Mouse (Mus musculus): ENCODE results near the gene Shisal1. TPM values are rescaled to one million over a fixed set of nuclear protein-coding genes. Genes with fewer than 3 reads are reported as not detected.

The Shisal1 gene
- total RNA-seq (2014; fragmentation: Nextera tagmentation) (not detected in 2 replicates), total RNA-seq (2017) (not detected in 2 replicates)

DNA sequence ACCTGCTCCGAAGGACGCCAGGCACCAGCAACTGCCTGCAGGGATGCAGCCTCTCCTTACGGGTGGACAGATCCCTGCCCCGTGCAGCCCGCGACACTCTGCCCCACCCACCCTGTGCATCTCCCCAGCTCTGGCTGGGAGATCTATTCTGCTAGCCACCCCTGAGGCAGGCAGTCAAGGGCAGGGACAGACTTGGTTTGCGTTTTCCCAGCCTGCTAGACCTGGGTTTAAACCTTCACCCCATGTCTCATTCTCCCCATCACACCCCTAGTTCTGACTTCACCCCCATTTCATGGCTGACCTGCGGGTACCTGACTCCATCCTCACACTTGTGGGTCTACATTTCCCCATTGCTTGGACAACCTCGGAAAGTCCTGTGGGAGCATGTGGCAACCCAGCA lies at the start of gene Shisal1:
Shisal1 (minus strand) TSS at position 101 of the 400 bp plus-strand sequence.
- ATAC-seq (replicated peaks; ENCODE audit: low FRiP score, low TSS enrichment, poor library complexity, severe bottlenecking) = no peak

DNA sequence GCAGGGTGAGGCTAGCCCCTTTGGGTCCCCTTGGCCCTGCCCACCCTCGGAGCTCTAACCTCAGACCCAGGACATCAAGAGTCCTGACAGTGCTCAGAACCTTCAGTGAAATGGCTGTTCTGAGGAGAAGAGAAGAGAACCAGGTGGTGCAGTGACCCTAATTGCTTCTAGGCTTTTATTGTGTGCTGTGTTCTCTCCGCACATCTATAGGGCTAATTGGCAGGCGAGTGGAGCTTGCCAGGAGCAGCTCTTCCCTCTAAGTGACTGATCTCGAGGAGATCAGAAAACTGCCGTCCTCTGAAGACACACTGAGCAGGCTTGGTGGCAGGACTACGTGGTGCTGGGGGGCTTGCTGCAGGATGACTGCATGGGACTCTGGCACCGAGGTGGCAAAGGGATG lies 43.6 kb upstream of the Shisal1 start:
- no peak for ATAC-seq (replicated peaks; ENCODE audit: low FRiP score, low TSS enrichment, poor library complexity, severe bottlenecking)

GRCm38 (mm10) chr15:84484255-84484654 lies 37.4 kb upstream of the Shisal1 start:
- no peak for ATAC-seq (replicated peaks; ENCODE audit: low FRiP score, low TSS enrichment, poor library complexity, severe bottlenecking)

- no peak for ATAC-seq (replicated peaks; ENCODE audit: low FRiP score, low TSS enrichment, poor library complexity, severe bottlenecking)
Observed at GRCm38 (mm10) chr15:84483622-84484021, 36.7 kb upstream of the Shisal1 start.

DNA sequence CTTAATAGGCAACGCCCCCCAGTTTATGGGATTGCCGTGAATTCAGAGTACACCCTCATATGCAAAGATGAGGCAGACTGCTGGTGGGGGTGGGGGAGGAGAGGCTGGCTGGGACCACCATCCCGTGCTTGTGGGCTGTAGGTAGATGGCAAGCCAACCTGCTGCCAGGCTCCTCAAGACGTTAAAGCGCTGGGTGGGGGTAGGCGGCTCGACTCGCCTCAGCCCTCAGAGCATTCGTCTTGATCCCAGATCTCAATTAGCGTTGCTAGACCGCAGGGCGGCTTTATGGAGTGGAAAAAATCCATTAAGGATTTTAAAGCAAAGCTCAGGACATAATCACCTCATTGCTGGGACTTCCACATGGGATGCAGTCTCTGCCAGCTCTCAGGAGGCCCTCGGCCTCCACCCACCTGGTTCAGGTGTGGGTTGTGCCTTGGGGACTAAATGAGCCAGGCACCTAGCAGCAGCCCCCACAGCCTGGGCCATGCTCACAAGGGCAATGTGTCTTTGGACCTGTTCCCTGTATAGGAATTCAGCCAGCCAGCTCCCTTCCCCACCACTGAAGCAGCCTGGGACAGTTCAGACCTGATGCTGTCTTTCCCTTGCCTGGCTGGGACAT lies 34.5 kb upstream of the Shisal1 start:
- ATAC-seq (replicated peaks; ENCODE audit: low FRiP score, low TSS enrichment, poor library complexity, severe bottlenecking) = no peak

DNA sequence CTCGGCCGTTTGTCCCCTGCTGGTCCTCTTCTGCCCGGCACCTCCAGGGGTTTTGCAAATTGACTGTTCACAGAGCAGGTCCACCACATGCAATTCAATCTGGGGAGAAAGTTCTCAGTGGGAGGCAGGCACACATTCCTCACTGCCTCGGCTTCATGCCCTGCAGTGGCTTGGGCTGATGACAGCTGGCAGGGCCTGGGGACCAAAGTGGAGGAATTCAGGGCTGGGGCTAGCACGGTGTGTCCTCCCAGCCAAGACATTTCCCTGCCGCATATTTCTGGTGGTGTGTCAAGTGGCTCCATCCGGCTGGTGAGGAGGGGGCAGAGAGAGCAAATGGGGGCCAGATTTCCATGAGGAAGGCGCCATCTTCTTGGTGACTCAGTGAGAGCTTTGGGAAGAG lies 22.5 kb upstream of the Shisal1 start:
- no peak for ATAC-seq (replicated peaks; ENCODE audit: low FRiP score, low TSS enrichment, poor library complexity, severe bottlenecking)

GRCm38 (mm10) chr15:84467761-84468160 lies 20.9 kb upstream of the Shisal1 start:
- no peak for ATAC-seq (replicated peaks; ENCODE audit: low FRiP score, low TSS enrichment, poor library complexity, severe bottlenecking)

- ATAC-seq (replicated peaks; ENCODE audit: low FRiP score, low TSS enrichment, poor library complexity, severe bottlenecking) = no peak
Observed at GRCm38 (mm10) chr15:84466458-84467267, 19.8 kb upstream of the Shisal1 start.

GRCm38 (mm10) chr15:84461429-84461828 lies 14.5 kb upstream of the Shisal1 start:
- no peak for ATAC-seq (replicated peaks; ENCODE audit: low FRiP score, low TSS enrichment, poor library complexity, severe bottlenecking)

DNA sequence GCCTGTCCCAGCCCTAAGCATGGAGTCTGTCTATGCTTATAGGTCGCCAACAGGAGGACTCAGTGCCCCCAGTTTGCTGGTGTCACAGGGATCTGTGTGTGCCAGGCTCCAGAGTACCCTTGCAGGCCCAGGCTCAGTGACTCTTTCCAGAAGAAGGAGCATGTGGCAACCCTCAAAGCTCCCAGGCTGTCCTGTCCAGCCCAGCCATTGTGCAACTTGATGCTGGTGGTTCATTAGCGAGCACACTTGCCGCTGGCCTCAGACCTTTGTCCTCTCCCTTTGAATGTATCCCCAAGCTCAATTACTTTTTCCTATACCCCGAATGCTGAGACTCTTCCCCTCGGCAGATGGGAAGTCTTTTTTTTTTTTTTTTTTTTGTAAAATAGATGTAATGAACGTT lies 12.1 kb upstream of the Shisal1 start:
- no peak for ATAC-seq (replicated peaks; ENCODE audit: low FRiP score, low TSS enrichment, poor library complexity, severe bottlenecking)

DNA sequence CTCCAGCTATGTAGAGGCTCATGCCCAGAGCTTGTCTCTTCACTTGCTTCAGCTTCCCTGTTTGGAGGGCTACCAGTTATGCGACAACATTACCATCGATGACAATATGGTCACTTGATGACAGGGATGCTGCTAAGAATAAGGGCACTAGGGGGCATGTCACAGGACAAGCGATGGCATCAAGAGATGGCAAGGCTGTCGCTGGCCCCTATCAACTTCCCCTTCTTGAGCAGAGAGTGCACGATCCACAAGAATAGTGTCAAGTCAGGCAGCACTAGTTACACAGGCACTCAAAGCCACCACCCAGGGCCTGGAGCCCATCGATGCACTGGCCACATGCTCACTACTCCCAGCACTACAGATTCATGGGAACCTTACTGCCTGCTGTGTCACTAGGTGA lies 8.4 kb upstream of the Shisal1 start:
- ATAC-seq (replicated peaks; ENCODE audit: low FRiP score, low TSS enrichment, poor library complexity, severe bottlenecking) = no peak

GRCm38 (mm10) chr15:84453091-84453490 lies 6.2 kb upstream of the Shisal1 start:
- no peak for ATAC-seq (replicated peaks; ENCODE audit: low FRiP score, low TSS enrichment, poor library complexity, severe bottlenecking)

DNA sequence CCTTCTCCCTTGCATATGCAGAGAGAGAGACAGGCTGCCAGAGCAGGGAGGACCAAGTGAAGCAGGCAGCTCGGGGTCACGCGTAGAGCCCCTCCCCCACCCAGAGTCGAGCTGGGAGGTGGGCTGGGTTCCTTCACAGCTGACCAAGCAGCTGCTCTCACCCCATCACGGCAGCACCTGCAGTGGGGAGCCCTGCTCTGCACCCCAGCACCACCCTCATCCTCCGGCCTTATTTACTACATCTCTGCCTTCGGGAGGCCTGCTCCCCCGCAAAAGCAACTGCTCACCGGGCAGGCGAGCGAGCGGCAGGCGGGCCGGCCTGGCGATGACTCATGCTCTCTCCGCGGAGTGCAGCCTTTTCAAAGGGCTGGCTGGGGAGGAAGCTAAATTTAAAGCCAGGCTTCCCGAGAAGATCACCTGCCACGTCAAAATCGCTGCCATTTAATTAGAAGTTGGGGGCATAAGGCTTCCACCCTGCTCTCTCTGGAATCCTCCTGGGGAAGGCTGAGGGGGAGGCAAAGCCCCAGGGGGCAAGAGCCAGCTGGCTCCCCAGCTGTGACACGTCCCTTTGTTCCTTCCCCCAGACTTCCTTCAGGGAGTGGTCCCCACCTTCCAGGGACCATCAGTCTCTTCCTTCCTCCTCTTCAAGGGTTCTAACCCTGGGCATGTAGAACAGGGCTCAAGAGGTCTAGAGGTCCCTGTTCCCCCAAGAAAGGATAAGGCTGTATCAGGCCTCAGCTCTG lies 3.7 kb upstream of the Shisal1 start:
- no peak for ATAC-seq (replicated peaks; ENCODE audit: low FRiP score, low TSS enrichment, poor library complexity, severe bottlenecking)

- ATAC-seq (replicated peaks; ENCODE audit: low FRiP score, low TSS enrichment, poor library complexity, severe bottlenecking) = no peak
Observed at GRCm38 (mm10) chr15:84445812-84446716, 833 bp downstream of the Shisal1 start.

DNA sequence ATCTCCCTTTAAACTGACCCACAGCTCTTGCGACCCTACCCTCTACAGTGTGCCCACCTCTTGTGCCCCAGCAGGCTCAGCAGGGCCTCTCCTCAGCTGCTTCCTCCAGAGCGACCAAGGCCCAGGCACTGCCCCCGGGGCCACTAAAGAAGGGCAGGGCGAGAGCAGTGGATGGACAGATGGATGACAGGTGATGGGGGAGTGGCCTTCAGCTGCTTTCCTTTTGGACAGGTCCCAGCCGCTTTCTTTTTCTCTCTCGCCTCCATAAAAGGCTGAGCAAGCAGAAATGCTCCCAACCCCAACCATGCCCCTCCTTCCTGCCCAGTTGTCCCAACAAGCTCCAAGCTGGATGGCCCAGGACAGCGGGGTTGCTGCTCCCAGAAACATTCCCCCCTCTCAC lies 2.7 kb downstream of the Shisal1 start:
- no peak for ATAC-seq (replicated peaks; ENCODE audit: low FRiP score, low TSS enrichment, poor library complexity, severe bottlenecking)

DNA sequence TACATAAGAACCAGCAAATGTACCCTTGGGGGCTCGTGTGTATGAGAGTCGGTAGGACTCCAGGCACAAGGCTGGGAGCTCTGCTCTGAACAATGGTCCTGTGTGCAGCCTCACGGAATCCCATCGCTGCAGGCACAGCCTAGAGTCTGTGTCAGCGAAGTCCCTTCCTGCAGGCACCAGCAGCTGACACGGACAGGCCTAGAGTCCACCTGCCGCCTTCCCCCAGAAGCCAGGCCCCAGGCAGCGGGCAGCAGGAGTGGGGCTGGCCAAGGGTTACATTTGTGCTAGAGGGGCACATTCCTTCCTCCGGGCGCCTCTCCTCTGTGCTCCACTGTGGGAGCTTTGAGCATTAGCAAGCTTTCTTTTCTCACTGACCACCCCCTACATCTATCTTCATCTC lies 3.3 kb downstream of the Shisal1 start:
- ATAC-seq (replicated peaks; ENCODE audit: low FRiP score, low TSS enrichment, poor library complexity, severe bottlenecking) = no peak

- ATAC-seq (replicated peaks; ENCODE audit: low FRiP score, low TSS enrichment, poor library complexity, severe bottlenecking) = no peak
Observed at GRCm38 (mm10) chr15:84441682-84442315, 5.1 kb downstream of the Shisal1 start.

DNA sequence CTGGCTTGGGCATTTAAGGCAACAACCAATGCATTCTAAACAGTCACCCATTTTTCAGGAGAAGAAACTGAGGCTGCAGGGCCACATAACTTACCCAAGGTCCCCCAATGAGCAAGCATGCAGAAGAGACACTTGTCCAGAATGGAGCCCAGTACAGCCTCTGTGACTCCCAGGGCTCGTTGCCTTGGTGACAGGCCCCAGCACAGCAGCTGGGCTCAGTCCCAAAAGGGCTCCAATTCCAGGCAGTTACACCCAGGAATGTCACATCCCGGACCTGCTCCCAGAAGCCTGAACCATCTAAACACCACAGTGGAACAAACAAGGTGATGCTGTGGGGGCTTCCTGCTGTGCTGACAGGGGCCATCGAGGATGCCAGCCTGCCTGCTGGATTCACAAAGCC lies 6.1 kb downstream of the Shisal1 start:
- ATAC-seq (replicated peaks; ENCODE audit: low FRiP score, low TSS enrichment, poor library complexity, severe bottlenecking) = no peak

DNA sequence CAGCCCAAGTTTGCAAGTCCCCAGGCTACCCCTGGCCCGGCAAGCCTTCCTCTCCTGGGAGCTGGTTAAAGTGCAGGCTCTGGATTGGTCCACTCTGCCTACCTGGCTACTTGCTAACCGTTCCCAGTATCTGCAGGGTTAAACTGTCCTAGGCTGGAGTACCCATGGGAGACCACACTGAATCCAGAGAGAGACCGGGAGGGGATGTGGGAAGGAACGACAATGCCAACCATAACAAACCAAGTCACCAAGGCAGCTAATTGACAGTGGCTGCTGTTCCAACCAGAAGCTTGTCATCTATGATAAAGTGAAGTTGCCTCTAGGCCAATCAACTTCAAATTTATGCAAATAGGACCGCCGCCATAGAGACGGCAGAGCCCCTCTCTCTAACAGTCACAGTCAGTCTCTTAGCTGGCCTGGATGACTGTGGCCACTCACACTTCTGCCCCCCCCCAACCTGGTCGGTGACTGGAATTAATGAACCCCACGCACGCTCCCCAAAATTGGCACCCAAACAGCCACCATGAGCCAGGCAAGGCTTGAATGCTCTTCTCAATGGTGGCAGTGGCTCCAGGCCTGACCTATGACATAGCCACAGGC lies 13.2 kb downstream of the Shisal1 start:
- ATAC-seq (replicated peaks; ENCODE audit: low FRiP score, low TSS enrichment, poor library complexity, severe bottlenecking) = no peak

All from megakaryocyte-erythroid progenitor cell, adult 5-6 weeks (primary cell).